Mouse (Mus musculus): Measurements from ENCODE around the gene Grap2. TPM values are rescaled to one million over a fixed set of nuclear protein-coding genes. Genes with fewer than 3 reads are reported as not detected.

Grap2 gene
- total RNA-seq, 2 experiments from 2014 or later = 0.08 to 0.32 TPM

- DNase-seq = no peak
These were observed 109.9 kb downstream of the Grap2 start for GRCm38 (mm10) chr15:80682343-80682742.

GRCm38 (mm10) chr15:80683151-80683550, 110.8 kb downstream of the Grap2 start:
- DNase-seq = no peak

DNA sequence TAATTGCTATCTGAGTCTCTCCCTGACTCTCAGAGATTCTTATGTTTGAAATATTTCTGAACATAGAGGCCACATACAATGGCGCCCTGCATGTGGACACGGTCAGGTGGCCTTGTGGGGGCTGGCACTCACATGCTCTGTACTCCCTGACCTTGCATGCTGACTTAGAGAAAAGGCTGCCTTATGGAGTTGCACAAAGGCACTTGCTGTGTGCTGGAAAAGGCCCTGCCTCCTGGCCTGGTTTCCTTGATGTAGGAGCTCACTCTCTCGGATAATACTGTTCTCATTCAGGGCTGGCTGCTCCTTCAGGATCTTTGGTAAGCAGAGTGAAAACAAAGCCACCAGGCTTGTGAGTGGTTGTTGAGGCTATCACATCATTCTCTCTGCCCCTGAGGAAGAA, 111.6 kb downstream of the Grap2 start:
- DNase-seq = no peak

DNA sequence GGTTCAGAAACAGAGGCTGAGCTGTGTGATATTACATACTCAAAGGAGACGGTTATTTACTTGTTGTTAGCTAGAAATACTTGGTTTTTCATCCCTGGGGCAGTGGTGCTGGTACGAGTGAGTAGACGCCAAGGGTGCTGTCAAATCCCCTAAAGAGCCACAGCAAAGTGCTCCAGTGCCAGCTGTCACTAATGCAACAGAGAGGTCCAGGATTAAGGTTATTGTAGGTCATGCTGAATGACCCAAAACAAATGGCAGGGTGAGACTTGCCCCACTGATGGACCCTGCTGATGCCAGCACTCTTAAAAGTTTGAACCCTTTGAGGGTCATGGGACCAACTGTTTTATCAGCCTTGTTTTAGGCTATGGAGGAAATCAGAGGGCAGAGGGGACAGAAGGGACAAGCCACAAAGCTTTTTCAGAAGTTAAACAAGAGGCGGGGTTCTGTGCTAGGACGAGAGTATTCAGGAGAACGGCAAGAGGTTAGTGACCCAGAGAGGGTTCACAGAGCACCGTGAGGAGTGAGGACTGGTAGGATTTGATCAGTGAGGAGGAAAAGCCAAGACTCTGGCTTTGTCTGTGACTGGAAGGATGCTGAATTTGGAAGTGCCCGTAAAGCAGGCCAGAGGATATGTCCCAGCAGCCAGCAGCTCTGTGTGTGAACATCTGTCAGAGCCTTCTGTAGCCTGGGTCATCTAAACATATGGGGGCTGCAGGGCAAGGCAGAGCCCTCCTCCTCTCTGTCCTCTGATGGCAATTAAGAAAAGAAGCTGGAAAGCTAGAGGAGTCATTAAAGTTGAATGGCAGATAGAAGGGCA, 112.6 kb downstream of the Grap2 start:
- DNase-seq = no peak

DNA sequence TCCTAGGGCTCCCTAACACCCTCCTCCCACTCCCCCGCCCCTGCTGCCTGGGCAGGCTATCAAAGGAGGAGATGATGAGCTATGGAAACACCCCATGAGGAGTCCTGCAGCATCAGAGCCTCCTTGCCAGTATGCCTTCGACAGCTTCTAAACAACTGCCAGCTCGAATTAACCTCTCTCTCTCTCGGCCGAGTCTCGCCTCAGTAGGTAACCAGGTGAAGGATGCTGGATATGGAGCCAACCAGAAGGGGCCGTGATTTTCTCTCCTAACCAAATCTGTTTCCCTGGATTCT, 113.2 kb downstream of the Grap2 start:
- no peak for DNase-seq

GRCm38 (mm10) chr15:80688536-80688935, 116.1 kb downstream of the Grap2 start:
- DNase-seq = no peak

DNA sequence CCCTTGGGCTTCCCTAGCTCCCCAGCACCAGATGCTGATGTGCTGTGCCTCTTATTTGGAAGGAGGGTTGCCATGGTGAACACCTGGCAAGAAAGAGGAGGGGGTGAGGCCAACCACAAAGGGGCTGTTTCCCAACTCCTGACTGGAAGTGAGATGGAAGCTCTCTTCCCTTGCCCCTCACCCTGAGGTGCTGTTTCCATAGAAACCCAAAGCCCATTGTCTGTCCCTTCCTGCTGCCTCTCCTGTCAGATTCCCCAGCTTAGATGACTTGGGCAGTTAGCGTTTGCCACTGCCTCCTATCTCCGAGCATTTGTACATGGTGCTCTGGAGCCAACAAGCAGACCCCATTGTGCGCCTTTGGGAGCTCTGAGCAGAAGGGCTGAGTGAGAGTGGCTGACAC, 121.1 kb downstream of the Grap2 start:
- no peak for DNase-seq

GRCm38 (mm10) chr15:80694125-80694910, 121.9 kb downstream of the Grap2 start:
- DNase-seq = no peak

GRCm38 (mm10) chr15:80697564-80697963, 125.2 kb downstream of the Grap2 start:
- DNase-seq = no peak

GRCm38 (mm10) chr15:80701481-80702257, 129.3 kb downstream of the Grap2 start:
- no peak for DNase-seq

Small RNAs within 50 kb of the gene (microRNA-seq; reads per million reads assigned to microRNA genes)
- gene Mir6957 (ENCODE audit: borderline replicate concordance in 2 of 2) = 0 reads per million in 2 experiments

Other genes starting within 250 kb of the Grap2 start
- not detected for gene Enthd1, start 7.4 kb upstream of the Grap2 start, total RNA-seq (2021)
- gene Fam83f, start 99.3 kb downstream of the Grap2 start, total RNA-seq (2021) = under 1 TPM; 0.11 to 0.13 TPM
- gene Tnrc6b, start 138.7 kb downstream of the Grap2 start, total RNA-seq (2021) = 10 to 100 TPM; 43.2 to 43.7 TPM

All from gastrocnemius, postnatal 25 days (tissue).